Mouse (Mus musculus) large intestine, adult 2 months (tissue): ENCODE results near the gene BC029722. TPM values are rescaled to one million over a fixed set of nuclear protein-coding genes. Genes with fewer than 3 reads are reported as not detected.

Experiments
- DNase-seq: peaks from one replicate; pipeline ENCODE4 v3.0.0-alpha.2; 2012; ENCODE audit warnings: low read depth, low spot score
- WGBS: fragments of 180-500 bp; shearing (Covaris S2); methylation state at CpG from one replicate; pipeline ENCODE4 v1.1.7; 2018; 5-methylcytosine and 5-hydroxymethylcytosine counted together
- polyA plus RNA-seq: library from polyadenylated mRNA; depleted of rRNA; stranded (reverse); fragments of >200 nt; gene quantifications from 2 replicates; pipeline ENCODE4 v1.2.3, GENCODE M21; 2012

BC029722 gene
- polyA plus RNA-seq, 1 experiment: 19.0 TPM

- 41% methylated on average over 5 of the region's 5 CpGs for WGBS
These were observed 1.6 kb upstream of the BC029722 start for GRCm38 (mm10) chr2:155820779-155821178.

GRCm38 (mm10) chr2:155819449-155820251 is 424 bp upstream of the BC029722 start:
- WGBS: 27% methylated on average over 6 of the region's 6 CpGs
- DNase-seq: peak; percentile 86

More at GRCm38 (mm10) chr2:155820779-155821178, 1.6 kb upstream of the BC029722 start:
- DNase-seq: no peak

DNA sequence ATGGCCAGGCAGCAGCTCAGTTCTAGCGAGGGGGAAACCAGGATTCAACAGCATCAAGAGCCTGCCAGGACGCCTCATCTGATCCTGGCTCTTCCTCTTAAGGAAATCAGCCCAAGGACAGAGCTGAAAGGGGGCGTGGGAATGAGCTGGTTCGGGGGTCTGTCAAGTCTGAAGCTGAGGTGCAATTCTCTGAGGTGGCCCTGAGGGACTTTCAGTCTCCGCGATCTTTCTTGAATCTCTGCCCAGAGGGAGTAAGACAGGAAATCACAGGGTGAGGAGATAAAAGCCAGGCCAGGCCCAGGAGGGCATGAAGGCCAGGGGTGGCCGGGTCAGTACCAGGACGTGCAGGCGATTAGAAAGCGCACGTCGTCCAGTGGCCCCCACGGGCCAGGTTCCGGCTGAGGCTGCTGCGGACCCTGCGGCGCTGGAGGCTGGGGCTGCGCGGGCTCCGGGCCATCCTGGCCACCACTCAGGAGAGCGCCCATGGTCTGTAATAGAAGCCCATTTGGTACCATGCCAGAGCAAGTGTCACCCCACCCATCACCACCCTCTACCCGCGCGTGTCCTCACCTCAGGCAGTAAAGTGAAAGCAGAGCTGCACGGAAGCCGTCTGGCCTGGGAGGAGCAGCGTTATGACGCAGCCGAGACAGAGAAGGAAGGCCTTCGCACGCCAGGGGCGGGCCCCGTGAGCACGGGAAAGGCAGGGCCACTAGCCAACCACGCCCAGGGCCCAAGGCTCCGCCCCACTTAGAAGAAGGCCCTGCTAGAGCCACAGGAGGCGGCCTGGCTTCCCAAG is 432 bp downstream of the BC029722 start:
- WGBS: under 1% methylated on average over 37 of the region's 37 CpGs
- DNase-seq: peak; percentile 97

DNA sequence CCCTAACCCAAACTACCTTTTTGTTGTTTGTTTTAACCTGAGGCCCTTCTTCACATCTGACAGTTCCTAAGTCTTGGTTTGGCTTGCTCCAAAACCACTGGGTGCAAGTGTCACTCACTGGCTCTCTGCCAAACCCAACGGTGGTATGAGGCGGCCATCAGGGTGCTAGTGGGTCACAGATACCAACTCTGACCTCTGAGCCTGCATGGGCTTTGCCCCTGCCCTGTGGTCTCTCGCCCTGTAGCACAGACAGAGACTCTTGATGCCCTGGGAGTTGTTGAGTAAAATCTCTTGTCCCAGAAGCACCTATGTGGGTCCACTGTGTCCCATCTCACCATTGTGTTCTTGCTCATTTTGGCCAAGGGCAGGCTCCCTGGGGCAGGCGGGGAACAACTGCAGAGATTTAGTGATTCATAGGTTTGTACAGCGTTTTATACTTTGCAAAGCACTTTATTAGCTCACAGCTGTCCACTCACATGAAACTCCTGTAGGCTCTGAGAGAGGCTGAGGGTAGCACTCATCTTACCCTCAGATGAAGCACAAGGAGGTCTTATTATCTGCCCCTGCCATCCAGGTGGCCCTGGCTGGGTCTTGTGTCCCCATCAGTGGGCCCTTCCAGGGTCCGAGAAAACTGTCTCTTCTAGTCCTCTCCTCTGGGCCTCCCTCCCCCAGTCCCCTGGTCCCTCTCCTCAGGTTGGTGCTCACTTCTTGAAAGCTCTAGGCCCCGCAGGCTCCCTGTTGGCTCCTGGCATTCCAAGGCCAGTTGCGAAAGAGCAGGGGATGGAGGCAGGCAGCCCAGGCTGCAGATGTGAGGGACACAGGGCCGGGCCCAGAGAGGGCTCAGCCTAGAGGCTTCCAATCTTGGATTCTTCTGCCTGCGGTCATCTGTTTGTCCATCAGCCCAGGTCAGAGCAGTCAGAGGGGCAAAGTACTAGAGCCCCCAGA is 1.7 kb downstream of the BC029722 start:
- 67% methylated on average over 10 of the region's 10 CpGs for WGBS

GRCm38 (mm10) chr2:155816179-155816578 is 3.0 kb downstream of the BC029722 start:
- 100% methylated on average over 1 of the region's 1 CpGs for WGBS
- no peak for DNase-seq

More for the DNA sequence above, 1.7 kb downstream of the BC029722 start:
- DNase-seq: no peak

- no peak for DNase-seq
- WGBS: 14% methylated on average over 5 of the region's 5 CpGs
These were observed 4.4 kb downstream of the BC029722 start for GRCm38 (mm10) chr2:155814829-155815228.

DNA sequence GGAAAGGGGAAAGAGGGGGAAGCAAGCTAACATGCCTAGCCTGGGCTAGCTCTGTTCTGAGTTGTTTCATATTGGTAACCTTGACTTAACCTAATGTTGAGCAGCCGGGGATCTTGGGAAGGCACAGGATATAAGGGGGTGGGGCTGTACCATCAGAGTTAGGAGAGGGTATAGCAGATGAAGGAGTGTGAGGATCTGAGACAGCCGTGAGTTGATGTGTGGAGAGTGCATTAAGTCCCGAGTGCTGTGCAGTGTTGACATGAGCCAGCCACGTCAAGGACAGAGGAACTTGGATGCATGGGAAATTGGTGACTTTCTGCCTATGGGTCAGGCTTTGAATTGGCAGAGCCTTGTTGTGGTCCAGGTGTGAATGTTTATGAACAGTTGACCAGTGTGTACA is 6.6 kb downstream of the BC029722 start:
- no peak for DNase-seq
- 76% methylated on average over 4 of the region's 4 CpGs for WGBS

DNA sequence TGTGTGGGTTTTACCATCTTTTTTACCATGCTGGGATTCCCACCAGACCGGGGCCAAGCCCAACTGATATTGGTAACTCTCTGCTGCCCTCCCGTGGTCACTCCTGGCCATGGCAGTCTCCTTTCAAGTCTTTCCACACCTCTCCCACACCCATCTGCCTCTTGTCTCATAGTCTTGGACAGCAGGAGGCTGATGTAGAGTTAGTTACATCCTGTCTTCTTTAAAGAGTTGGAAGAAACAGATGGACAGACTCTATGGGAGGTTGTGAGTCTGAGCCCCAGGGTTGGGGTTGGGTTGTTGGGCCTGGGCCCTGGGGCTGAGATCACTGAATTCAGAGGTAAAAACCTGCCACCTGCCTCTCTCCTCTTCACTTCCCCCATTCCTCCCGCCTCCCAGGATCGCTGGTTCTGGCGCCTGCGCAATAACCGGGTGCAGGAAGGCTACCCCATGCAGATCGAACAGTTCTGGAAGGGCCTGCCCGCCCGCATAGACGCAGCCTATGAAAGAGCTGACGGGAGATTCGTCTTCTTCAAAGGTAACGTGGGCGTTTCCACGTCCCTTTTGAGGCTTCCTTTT is 7.3 kb downstream of the BC029722 start:
- 49% methylated on average over 16 of the region's 16 CpGs for WGBS
- no peak for DNase-seq

DNA sequence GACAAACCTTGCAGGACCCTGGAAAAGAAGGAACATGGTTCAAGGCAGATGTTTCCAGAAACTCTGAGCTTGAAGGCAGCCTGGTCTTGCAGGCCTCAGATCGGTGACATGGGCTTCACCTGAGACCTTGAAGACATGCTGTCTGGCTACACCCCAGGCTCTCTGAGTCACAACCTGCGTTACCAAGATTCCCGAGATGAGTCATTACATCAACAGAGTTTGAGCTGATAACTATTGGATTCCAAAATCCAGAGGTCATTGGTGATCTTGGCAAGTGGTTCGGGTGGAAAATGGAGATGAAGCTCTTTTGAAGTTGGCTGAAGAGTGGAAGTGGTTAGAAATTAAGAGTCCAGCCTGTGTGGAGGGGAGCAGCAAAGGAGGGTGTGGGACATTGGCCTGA is 9.6 kb downstream of the BC029722 start:
- 31% methylated on average over 4 of the region's 4 CpGs for WGBS
- DNase-seq: no peak

GRCm38 (mm10) chr2:155807408-155807807 is 11.8 kb downstream of the BC029722 start:
- 42% methylated on average over 4 of the region's 4 CpGs for WGBS
- DNase-seq: no peak

- 71% methylated on average over 5 of the region's 5 CpGs for WGBS
- no peak for DNase-seq
These were observed 12.7 kb downstream of the BC029722 start for GRCm38 (mm10) chr2:155806548-155806947.

- DNase-seq: no peak
- 90% methylated on average over 6 of the region's 6 CpGs for WGBS
These were observed 13.3 kb downstream of the BC029722 start for GRCm38 (mm10) chr2:155805925-155806255.

- 26% methylated on average over 6 of the region's 6 CpGs for WGBS
- no peak for DNase-seq
These were observed 13.8 kb downstream of the BC029722 start for GRCm38 (mm10) chr2:155805231-155805924.

- WGBS: 66% methylated on average over 5 of the region's 5 CpGs
These were observed 15.2 kb downstream of the BC029722 start for GRCm38 (mm10) chr2:155804053-155804452.

GRCm38 (mm10) chr2:155802761-155803160 is 16.5 kb downstream of the BC029722 start:
- 53% methylated on average over 3 of the region's 3 CpGs for WGBS
- DNase-seq: no peak

More at GRCm38 (mm10) chr2:155804053-155804452, 15.2 kb downstream of the BC029722 start:
- DNase-seq: no peak

DNA sequence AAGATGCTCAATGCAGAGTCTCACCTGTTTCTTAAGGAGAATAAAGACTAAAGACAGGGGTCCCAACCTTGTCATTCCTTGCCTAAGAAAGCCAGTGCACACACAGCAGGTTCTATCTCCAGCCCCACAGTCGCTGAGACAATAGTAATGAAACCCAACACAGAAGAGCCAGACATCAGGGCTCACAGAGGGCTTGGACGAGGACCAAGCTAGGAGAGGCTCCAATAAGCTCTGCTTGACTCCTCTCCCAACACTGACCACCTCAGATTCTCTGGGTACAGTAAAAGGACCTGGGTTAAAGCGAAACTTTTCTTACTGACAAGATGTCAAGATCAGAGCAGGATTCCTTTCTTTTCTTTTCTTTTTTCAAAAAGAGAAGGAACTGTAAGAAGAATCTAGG is 20.6 kb downstream of the BC029722 start:
- DNase-seq: no peak
- 46% methylated on average over 3 of the region's 3 CpGs for WGBS

GRCm38 (mm10) chr2:155794674-155795445 is 24.4 kb downstream of the BC029722 start:
- WGBS: 63% methylated on average over 12 of the region's 12 CpGs
- DNase-seq: no peak

- DNase-seq: no peak
- WGBS: 35% methylated on average over 12 of the region's 12 CpGs
These were observed 26.3 kb downstream of the BC029722 start for GRCm38 (mm10) chr2:155792899-155793298.
